Mouse (Mus musculus): ENCODE data around the gene Prpf4b. TPM values are rescaled to one million over a fixed set of nuclear protein-coding genes. Genes with fewer than 3 reads are reported as not detected.
"Not testable (repeated sequence)": the region's sequence is repeated elsewhere in the genome, so short reads cannot be mapped to it uniquely, and the experiment has no call there.

Gene Prpf4b
- total and polyA plus RNA-seq, 2 experiments from 2014 or later, result 22.9 to 32.8 TPM

DNA sequence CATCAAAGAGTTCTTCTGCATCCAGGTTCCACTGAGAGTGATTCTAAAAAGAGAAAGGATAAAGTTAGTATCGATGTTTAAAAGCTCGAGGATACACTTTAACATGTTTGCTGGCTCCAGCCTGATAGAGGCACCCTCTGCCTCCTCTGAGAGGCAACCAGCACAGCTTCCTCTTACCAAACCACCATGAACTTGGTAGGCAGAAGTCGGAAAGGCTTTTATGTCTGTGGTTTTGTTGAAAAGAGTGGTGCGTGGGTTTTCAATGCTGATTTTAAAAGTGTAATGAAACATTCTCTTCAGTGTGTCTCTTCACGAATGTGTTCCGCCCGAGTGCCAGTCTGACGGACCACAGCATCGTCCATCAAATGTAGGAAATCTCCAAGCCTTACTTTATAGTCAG, 39.5 kb downstream of the Prpf4b start:
- no peaks in the 10 kb centered on the region for H3K36me3 ChIP-seq (replicated peaks; ENCODE audit: control insufficient read depth, insufficient read depth, low read length)
- H3K4me2 ChIP-seq (ENCODE audit: low read depth, low read length), result no peak overlapping the region
- TF ChIP-seq EP300 (IDR thresholded peaks at IDR 0.05; ENCODE audit: low read depth) (no peak), CTCF (IDR thresholded peaks at IDR 0.05; ENCODE audit: low read depth) (no peak)
- no peak for DNase-seq (ENCODE audit: low spot score)
- no peak overlapping the region for H3K27ac ChIP-seq (ENCODE audit: low read depth)
- no peak overlapping the region for H3K9ac ChIP-seq (replicated peaks; ENCODE audit: low read depth, low read length)
- no peaks in the 10 kb centered on the region for H3K9me3 ChIP-seq (replicated peaks; ENCODE audit: control insufficient read depth, low read length)
- H3K27me3 ChIP-seq (ENCODE audit: control insufficient read depth, insufficient read depth, low read length), result no peaks in the 10 kb centered on the region
- no peak overlapping the region for H3K4me3 ChIP-seq (ENCODE audit: low read depth, low read length)
- ATAC-seq (ENCODE audit: insufficient read depth, low read depth), result no peak
- 77% methylated on average over 9 of the region's 9 CpGs for WGBS
- H3K4me1 ChIP-seq (ENCODE audit: control insufficient read depth, insufficient read depth), result peaks cover 5% of the 10 kb centered on the region; the same call in 1 of the 2 replicates

DNA sequence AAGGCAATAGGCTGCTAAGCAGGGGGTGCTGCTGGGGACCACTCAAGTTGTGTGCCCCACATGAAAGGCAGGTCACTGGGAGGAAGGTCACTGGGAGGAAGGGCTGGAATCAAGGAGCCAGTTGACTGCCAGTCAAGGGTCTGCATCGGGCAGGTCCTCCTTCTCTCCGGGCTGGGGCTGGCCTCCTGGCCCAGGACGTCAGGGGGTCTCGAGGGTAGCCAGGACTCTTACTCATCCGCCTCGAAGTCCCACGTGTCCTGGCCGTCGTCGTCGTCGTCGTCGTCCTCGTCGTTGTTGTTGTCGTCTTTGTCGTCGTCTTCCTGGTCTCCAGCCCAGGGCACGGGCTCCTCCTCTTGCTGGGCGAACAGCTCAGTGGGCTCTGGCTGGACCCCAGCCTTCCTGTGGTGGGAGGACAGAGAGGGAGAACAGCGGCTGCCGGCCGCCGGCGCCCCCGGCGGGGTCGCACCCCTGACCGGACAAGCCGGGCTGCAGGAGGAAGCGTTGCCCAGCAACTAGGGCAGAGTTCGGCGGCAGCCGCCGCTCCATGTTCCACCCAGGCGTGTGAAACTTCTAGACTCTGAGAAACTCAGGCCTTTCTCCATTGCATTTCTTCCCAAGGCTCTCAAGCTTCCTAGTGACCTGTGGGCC, 41.5 kb downstream of the Prpf4b start:
- Histone ChIP-seq H3K9me3 (replicated peaks; ENCODE audit: control insufficient read depth, low read length) (no peaks in the 10 kb centered on the region), H3K36me3 (replicated peaks; ENCODE audit: control insufficient read depth, insufficient read depth, low read length) (no peaks in the 10 kb centered on the region), H3K27ac (ENCODE audit: low read depth) (no peak overlapping the region), H3K4me1 (ENCODE audit: control insufficient read depth, insufficient read depth) (peaks cover 5% of the 10 kb centered on the region; the same call in 1 of the 2 replicates), H3K27me3 (ENCODE audit: control insufficient read depth, insufficient read depth, low read length) (no peaks in the 10 kb centered on the region), H3K4me3 (ENCODE audit: low read depth, low read length) (peak overlapping the region; percentile 35), H3K4me2 (ENCODE audit: low read depth, low read length) (peak overlapping the region; percentile 63), H3K9ac (replicated peaks; ENCODE audit: low read depth, low read length) (peak overlapping the region; percentile 28; the same call in 1 of the 2 replicates)
- TF ChIP-seq EP300 (IDR thresholded peaks at IDR 0.05; ENCODE audit: low read depth) (no peak), CTCF (IDR thresholded peaks at IDR 0.05; ENCODE audit: low read depth) (no peak)
- 32% methylated on average over 36 of the region's 37 CpGs for WGBS
- ATAC-seq (ENCODE audit: insufficient read depth, low read depth) (peak; percentile 51), DNase-seq (ENCODE audit: low spot score) (peak; percentile 8)

GRCm38 (mm10) chr13:34924210-34924609, 49.1 kb downstream of the Prpf4b start, which contains the start of the genes Fam217a and 4933417A18Rik:
Gene Fam217a (minus strand): TSS chr13:34924310.
Gene 4933417A18Rik (plus strand): TSS chr13:34924409.
- DNase-seq (ENCODE audit: low spot score), result no peak
- no peak for TF ChIP-seq EP300 (IDR thresholded peaks at IDR 0.05; ENCODE audit: low read depth)
- no peak for TF ChIP-seq CTCF (IDR thresholded peaks at IDR 0.05; ENCODE audit: low read depth)
- Histone ChIP-seq H3K4me2 (ENCODE audit: low read depth, low read length) (no peak within 1 kb of the TSS), H3K4me3 (ENCODE audit: low read depth, low read length) (no peak within 1 kb of the TSS), H3K27ac (ENCODE audit: low read depth) (no peak within 1 kb of the TSS), H3K27me3 (ENCODE audit: control insufficient read depth, insufficient read depth, low read length) (no peaks in the 10 kb centered on the region), H3K4me1 (ENCODE audit: control insufficient read depth, insufficient read depth) (no peaks in the 10 kb centered on the region), H3K36me3 (replicated peaks; ENCODE audit: control insufficient read depth, insufficient read depth, low read length) (no peaks in the 10 kb centered on the region), H3K9ac (replicated peaks; ENCODE audit: low read depth, low read length) (no peak within 1 kb of the TSS), H3K9me3 (replicated peaks; ENCODE audit: control insufficient read depth, low read length) (no peaks in the 10 kb centered on the region)
- ATAC-seq (ENCODE audit: insufficient read depth, low read depth), result no peak
- WGBS, result 74% methylated on average over 4 of the region's 4 CpGs

DNA sequence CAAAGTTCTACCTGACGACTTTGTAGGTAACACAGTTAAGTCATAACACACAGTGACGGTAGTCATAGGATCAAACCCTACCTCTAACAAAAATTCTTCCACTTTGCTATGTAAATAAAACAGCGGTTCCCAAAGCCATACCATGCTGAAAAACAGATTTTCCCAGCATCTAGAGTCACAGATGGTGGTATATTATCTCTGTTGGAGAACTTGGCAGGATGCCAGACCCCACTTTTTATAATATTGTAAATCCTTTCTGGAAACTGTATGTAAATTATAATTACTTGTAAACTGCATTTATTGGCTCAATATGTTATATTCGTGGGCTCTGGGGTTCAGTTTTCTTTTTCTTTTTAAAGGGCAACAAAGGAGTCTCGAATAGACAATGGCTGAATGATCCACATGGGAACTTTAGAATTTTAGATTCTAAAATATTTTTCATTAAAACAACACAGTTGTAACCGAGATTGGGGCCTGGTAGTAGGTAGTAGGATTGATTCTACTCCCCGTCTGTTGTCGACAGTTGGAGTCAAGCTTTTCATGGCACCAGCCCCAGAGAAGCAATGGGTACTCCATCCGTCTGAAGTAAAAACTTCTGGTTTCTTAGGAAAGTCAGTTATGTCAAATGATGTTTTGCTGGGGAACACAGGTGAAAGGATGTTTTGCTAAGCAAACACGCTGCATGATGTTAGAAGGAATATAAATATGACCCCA, 60.0 kb downstream of the Prpf4b start:
- Histone ChIP-seq H3K36me3 (replicated peaks; ENCODE audit: control insufficient read depth, insufficient read depth, low read length) (no peaks in the 10 kb centered on the region), H3K4me3 (ENCODE audit: low read depth, low read length) (no peak overlapping the region), H3K9ac (replicated peaks; ENCODE audit: low read depth, low read length) (no peak overlapping the region), H3K27me3 (ENCODE audit: control insufficient read depth, insufficient read depth, low read length) (no peaks in the 10 kb centered on the region), H3K9me3 (replicated peaks; ENCODE audit: control insufficient read depth, low read length) (no peaks in the 10 kb centered on the region), H3K4me2 (ENCODE audit: low read depth, low read length) (no peak overlapping the region), H3K4me1 (ENCODE audit: control insufficient read depth, insufficient read depth) (no peaks in the 10 kb centered on the region), H3K27ac (ENCODE audit: low read depth) (no peak overlapping the region)
- DNase-seq (ENCODE audit: low spot score), result no peak
- ATAC-seq (ENCODE audit: insufficient read depth, low read depth), result no peak
- 69% methylated on average over 10 of the region's 10 CpGs for WGBS
- TF ChIP-seq CTCF (IDR thresholded peaks at IDR 0.05; ENCODE audit: low read depth) (no peak), EP300 (IDR thresholded peaks at IDR 0.05; ENCODE audit: low read depth) (no peak)

- Histone ChIP-seq H3K9me3 (replicated peaks; ENCODE audit: control insufficient read depth, low read length) (no peaks in the 10 kb centered on the region), H3K4me3 (ENCODE audit: low read depth, low read length) (no peak overlapping the region), H3K27ac (ENCODE audit: low read depth) (no peak overlapping the region), H3K4me2 (ENCODE audit: low read depth, low read length) (no peak overlapping the region), H3K4me1 (ENCODE audit: control insufficient read depth, insufficient read depth) (no peaks in the 10 kb centered on the region), H3K36me3 (replicated peaks; ENCODE audit: control insufficient read depth, insufficient read depth, low read length) (no peaks in the 10 kb centered on the region), H3K9ac (replicated peaks; ENCODE audit: low read depth, low read length) (no peak overlapping the region), H3K27me3 (ENCODE audit: control insufficient read depth, insufficient read depth, low read length) (no peaks in the 10 kb centered on the region)
- DNase-seq (ENCODE audit: low spot score) (no peak), ATAC-seq (ENCODE audit: insufficient read depth, low read depth) (no peak)
- no peak for TF ChIP-seq CTCF (IDR thresholded peaks at IDR 0.05; ENCODE audit: low read depth)
- TF ChIP-seq EP300 (IDR thresholded peaks at IDR 0.05; ENCODE audit: low read depth), result no peak
Observed at GRCm38 (mm10) chr13:34942370-34942769, 67.3 kb downstream of the Prpf4b start.

DNA sequence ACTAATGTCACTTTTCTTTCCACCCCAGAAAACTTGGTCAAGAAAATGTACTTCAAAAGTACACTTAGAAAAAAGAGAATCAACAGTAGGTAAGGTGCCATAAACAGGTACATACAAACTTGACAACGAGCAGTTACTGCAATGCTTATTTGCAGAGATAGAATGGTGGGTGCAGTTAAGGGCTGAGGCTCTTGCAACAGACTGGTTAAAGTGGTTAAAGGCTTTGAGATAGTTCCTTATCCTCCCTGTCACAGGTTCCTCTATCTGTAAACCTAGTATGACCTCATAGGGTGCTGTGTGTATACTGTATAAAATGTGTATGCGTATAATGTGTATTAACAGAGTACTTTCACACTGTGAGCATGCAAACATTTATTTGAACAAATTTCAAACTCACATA, 76.3 kb downstream of the Prpf4b start:
- not testable (repeated sequence) for ATAC-seq (ENCODE audit: insufficient read depth, low read depth); DNase-seq (ENCODE audit: low spot score); H3K36me3 ChIP-seq (replicated peaks; ENCODE audit: control insufficient read depth, insufficient read depth, low read length); H3K4me1 ChIP-seq (ENCODE audit: control insufficient read depth, insufficient read depth); H3K4me2 ChIP-seq (ENCODE audit: low read depth, low read length); H3K9me3 ChIP-seq (replicated peaks; ENCODE audit: control insufficient read depth, low read length); H3K4me3 ChIP-seq (ENCODE audit: low read depth, low read length); H3K27me3 ChIP-seq (ENCODE audit: control insufficient read depth, insufficient read depth, low read length); H3K9ac ChIP-seq (replicated peaks; ENCODE audit: low read depth, low read length); H3K27ac ChIP-seq (ENCODE audit: low read depth)
- 87% methylated on average over 2 of the region's 2 CpGs for WGBS

Other genes with a start within 250 kb of the Prpf4b start
- 29.5 and 31.2 TPM in 2 replicates for gene Pxdc1, start 221.8 kb upstream of the Prpf4b start, total RNA-seq (2014; rRNA removed; ENCODE audit: low replicate concordance)
- gene Pxdc1, start 221.8 kb upstream of the Prpf4b start, polyA plus RNA-seq (2015; fragmentation: Nextera tagmentation; extraction: Ambion mirVana), result 15.9 and 16.5 TPM in 2 replicates
- not detected in 2 replicates for gene Fam50b, start 140.5 kb upstream of the Prpf4b start, total RNA-seq (2014; rRNA removed; ENCODE audit: low replicate concordance)
- not detected in 2 replicates for gene Fam50b, start 140.5 kb upstream of the Prpf4b start, polyA plus RNA-seq (2015; fragmentation: Nextera tagmentation; extraction: Ambion mirVana)
- gene Fam217a, start 49.0 kb downstream of the Prpf4b start, total RNA-seq (2014; rRNA removed; ENCODE audit: low replicate concordance), result 0.15 TPM in 1 of 2 replicates, not detected in the other
- gene Fam217a, start 49.0 kb downstream of the Prpf4b start, polyA plus RNA-seq (2015; fragmentation: Nextera tagmentation; extraction: Ambion mirVana), result 0.99 and 1.9 TPM in 2 replicates
- not detected in 2 replicates for gene 4933417A18Rik, start 49.1 kb downstream of the Prpf4b start, total RNA-seq (2014; rRNA removed; ENCODE audit: low replicate concordance)
- not detected in 2 replicates for gene 4933417A18Rik, start 49.1 kb downstream of the Prpf4b start, polyA plus RNA-seq (2015; fragmentation: Nextera tagmentation; extraction: Ambion mirVana)
- not detected in 2 replicates for gene Eci3, start 88.5 kb downstream of the Prpf4b start, total RNA-seq (2014; rRNA removed; ENCODE audit: low replicate concordance)
- gene Eci3, start 88.5 kb downstream of the Prpf4b start, polyA plus RNA-seq (2015; fragmentation: Nextera tagmentation; extraction: Ambion mirVana), result 0.18 and 0.56 TPM in 2 replicates
- gene Eci2, start 151.8 kb downstream of the Prpf4b start, total RNA-seq (2014; rRNA removed; ENCODE audit: low replicate concordance), result 136 and 245 TPM in 2 replicates
- 300 and 313 TPM in 2 replicates for gene Eci2, start 151.8 kb downstream of the Prpf4b start, polyA plus RNA-seq (2015; fragmentation: Nextera tagmentation; extraction: Ambion mirVana)

Measured in heart, postnatal 0 days (tissue).